Mouse (Mus musculus): ENCODE measurements around the gene Arfgef2. TPM values are rescaled to one million over a fixed set of nuclear protein-coding genes. Genes with fewer than 3 reads are reported as not detected.

Arfgef2 gene
- polyA plus RNA-seq (2014; fragmentation: Illumina TruSeq; extraction: RNeasy Lipid Tissue Mini Kit (QIAGEN cat#74804); ENCODE audit: low read depth, low replicate concordance): 14.0 TPM

GRCm38 (mm10) chr2:166805250-166806172, at the start of gene Arfgef2:
TSS of gene Arfgef2 (plus strand) at chr2:166805588.

GRCm38 (mm10) chr2:166792355-166792754, 13.0 kb upstream of the Arfgef2 start, which contains the start of gene Trp53rkb:
TSS of gene Trp53rkb (plus strand) at chr2:166792531.

GRCm38 (mm10) chr2:166905711-166906522, 100.5 kb downstream of the Arfgef2 start, which contains the start of gene Cse1l:
TSS of gene Cse1l (plus strand) at chr2:166906040.

Other genes starting within 250 kb of the Arfgef2 start
- 0.62 TPM for gene Prex1, start 91.8 kb upstream of the Arfgef2 start, polyA plus RNA-seq (2014; fragmentation: Illumina TruSeq; extraction: RNeasy Lipid Tissue Mini Kit (QIAGEN cat#74804); ENCODE audit: low read depth, low replicate concordance)
- 14.2 TPM for gene Trp53rkb, start 13.1 kb upstream of the Arfgef2 start, polyA plus RNA-seq (2014; fragmentation: Illumina TruSeq; extraction: RNeasy Lipid Tissue Mini Kit (QIAGEN cat#74804); ENCODE audit: low read depth, low replicate concordance)
- 240 TPM for gene Cse1l, start 100.5 kb downstream of the Arfgef2 start, polyA plus RNA-seq (2014; fragmentation: Illumina TruSeq; extraction: RNeasy Lipid Tissue Mini Kit (QIAGEN cat#74804); ENCODE audit: low read depth, low replicate concordance)
- 26.5 TPM for gene Stau1, start 190.7 kb downstream of the Arfgef2 start, polyA plus RNA-seq (2014; fragmentation: Illumina TruSeq; extraction: RNeasy Lipid Tissue Mini Kit (QIAGEN cat#74804); ENCODE audit: low read depth, low replicate concordance)
- 12.7 TPM for gene Ddx27, start 209.6 kb downstream of the Arfgef2 start, polyA plus RNA-seq (2014; fragmentation: Illumina TruSeq; extraction: RNeasy Lipid Tissue Mini Kit (QIAGEN cat#74804); ENCODE audit: low read depth, low replicate concordance)